Mouse (Mus musculus): ENCODE measurements around the gene Mier1.

DNA sequence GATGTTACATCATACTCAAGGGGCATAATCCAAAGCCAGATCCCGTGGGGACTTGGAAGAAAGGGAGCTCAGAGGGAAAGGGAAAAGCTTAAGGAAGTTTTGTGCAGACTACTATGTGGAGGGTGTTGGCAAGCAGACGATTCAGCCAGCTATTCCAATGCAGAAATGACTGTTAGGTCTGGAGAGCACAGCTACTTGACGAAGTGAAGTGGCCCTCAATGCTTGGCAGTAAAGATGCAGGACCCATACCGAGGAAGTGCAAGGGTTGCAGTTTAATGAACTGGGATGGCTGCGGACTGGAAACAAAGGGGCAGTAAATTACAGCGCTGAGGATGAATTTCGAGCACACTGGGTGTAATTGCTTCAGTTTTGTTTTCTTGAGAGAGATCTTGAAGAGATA, 1.5 kb upstream of the Mier1 start:
- TF ChIP-seq CTCF (IDR thresholded peaks at IDR 0.05; ENCODE audit: control insufficient read depth, insufficient read depth, low read length) (no peak), POLR2A (IDR thresholded peaks at IDR 0.05; ENCODE audit: borderline replicate concordance, control insufficient read depth, low read depth, low read length) (no peak)
